Mouse (Mus musculus) liver, postnatal 0 days (tissue): Measurements from ENCODE around the gene Rpl10a. TPM values are rescaled to one million over a fixed set of nuclear protein-coding genes. Genes with fewer than 3 reads are reported as not detected.

ENCODE experiments used
- ATAC-seq: fragments of 200-750 bp; cut with Nextera tagmentation; 2 replicates; pipeline ENCODE4 v1.8.0; 2017; ENCODE audit warnings: mild to moderate bottlenecking, moderate library complexity
- DNase-seq: peaks from one replicate; pipeline ENCODE4 v3.0.0-alpha.2; 2016
- H3K27ac ChIP-seq: fragments of 300-500 bp; sonication (generic); 2 replicates; pipeline ENCODE4 v1.5.1; 2014; ENCODE audit warnings: antibody characterized with exemption, moderate library complexity, mild to moderate bottlenecking, low read depth
- H3K27me3 ChIP-seq: fragments of 300-500 bp; sonication (generic); 2 replicates; pipeline ENCODE4 v1.6.1; 2014; ENCODE audit warnings: low read length, control low read depth, mixed read lengths; ENCODE audit not compliant: insufficient read depth
- H3K36me3 ChIP-seq: fragments of 300-500 bp; sonication (generic); replicated peaks from 2 replicates; pipeline ENCODE4 v1.6.1; 2014; ENCODE audit warnings: mild to moderate bottlenecking, control low read depth, low read length, moderate library complexity, mixed read lengths; ENCODE audit not compliant: insufficient read depth
- H3K4me1 ChIP-seq: fragments of 300-500 bp; sonication (generic); 2 replicates; pipeline ENCODE4 v1.6.1; 2014; ENCODE audit warnings: antibody characterized with exemption, mild to moderate bottlenecking, control low read depth; ENCODE audit not compliant: insufficient read depth
- H3K4me2 ChIP-seq: fragments of 300-500 bp; sonication (generic); 2 replicates; pipeline ENCODE4 v1.6.1; 2014; ENCODE audit warnings: low read depth, mild to moderate bottlenecking, low read length, moderate library complexity, mixed read lengths
- H3K4me3 ChIP-seq: fragments of 300-500 bp; sonication (generic); 2 replicates; pipeline ENCODE4 v1.5.1; 2014; ENCODE audit warnings: low read depth, low read length
- H3K9ac ChIP-seq: fragments of 300-500 bp; sonication (generic); replicated peaks from 2 replicates; pipeline ENCODE4 v1.6.1; 2014; ENCODE audit warnings: mild to moderate bottlenecking, moderate library complexity
- H3K9me3 ChIP-seq: fragments of 300-500 bp; sonication (generic); 2 replicates; pipeline ENCODE4 v1.6.1; 2016; ENCODE audit warnings: mild to moderate bottlenecking, control low read depth, low read length, mixed read lengths
- CTCF ChIP-seq: sonication (generic); IDR thresholded peaks from 2 replicates; pipeline ENCODE4 v1.5.1; 2016; ENCODE audit warnings: antibody characterized with exemption, low read depth
- EP300 ChIP-seq: IDR thresholded peaks from 2 replicates; pipeline ENCODE4 v1.6.1; 2016; ENCODE audit warnings: antibody characterized with exemption, low read depth, mild to moderate bottlenecking
- WGBS: fragments of 180-500 bp; shearing (Covaris S2); extraction: QIAGEN DNeasy Blood & Tissue Kit; methylation state at CpG from one replicate; pipeline ENCODE4 v1.1.7; 2014; ENCODE audit not compliant: insufficient replicate concordance; 5-methylcytosine and 5-hydroxymethylcytosine counted together
- polyA plus RNA-seq: library from polyadenylated mRNA; unstranded; fragments of >200 nt; fragmentation: Nextera tagmentation; extraction: Ambion mirVana; gene quantifications from 2 replicates; pipeline ENCODE4 v1.2.1, GENCODE M21; 2015

Rpl10a gene
- polyA plus RNA-seq, 1 experiment from 2014 or later = 296 TPM

DNA sequence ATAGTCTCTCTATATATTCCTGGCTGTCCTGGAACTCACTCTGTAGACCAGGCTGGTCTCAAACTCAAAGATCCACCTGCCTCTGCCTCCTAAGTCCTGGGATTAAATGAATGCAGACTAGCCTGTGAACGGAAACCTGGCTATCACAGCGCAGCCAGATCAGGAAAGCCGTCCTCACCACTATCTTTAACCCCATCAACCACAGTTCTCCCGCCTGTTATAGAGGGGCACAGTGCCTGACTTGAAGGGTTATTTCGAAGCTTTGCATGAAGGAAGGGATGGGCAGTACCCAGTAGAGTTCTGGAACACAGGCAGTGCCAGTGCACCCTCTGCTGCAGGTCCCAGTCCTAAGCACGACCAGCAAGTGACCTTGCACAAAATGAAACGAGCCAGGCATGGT is 36.9 kb upstream of the Rpl10a start:
- 42% methylated on average over 7 of the region's 7 CpGs for WGBS
- no peak for TF ChIP-seq CTCF
- no peak for TF ChIP-seq EP300
- Histone ChIP-seq H3K27ac (no peak overlapping the region; the same call in 1 of the 2 replicates), H3K4me3 (no peak overlapping the region), H3K9me3 (0 out of 2 replicates have a peak, but pooled peaks cover 2% of the 10 kb centered on the region), H3K36me3 (peaks cover 3% of the 10 kb centered on the region), H3K4me1 (peaks cover 21% of the 10 kb centered on the region), H3K4me2 (no peak overlapping the region), H3K27me3 (no peaks in the 10 kb centered on the region), H3K9ac (no peak overlapping the region)
- no peak for DNase-seq
- no peak for ATAC-seq

- DNase-seq (no peak), ATAC-seq (no peak)
- WGBS = 63% methylated on average over 4 of the region's 4 CpGs
- peaks cover 10% of the 10 kb centered on the region for H3K36me3 ChIP-seq
- TF ChIP-seq CTCF = no peak
- no peak for TF ChIP-seq EP300
- no peaks in the 10 kb centered on the region for H3K27me3 ChIP-seq
- H3K9me3 ChIP-seq = 0 out of 2 replicates have a peak, but pooled peaks cover 2% of the 10 kb centered on the region
- H3K4me3 ChIP-seq = no peak overlapping the region
- no peak overlapping the region for H3K4me2 ChIP-seq
- no peak overlapping the region for H3K9ac ChIP-seq
- H3K4me1 ChIP-seq = peaks cover 15% of the 10 kb centered on the region
- H3K27ac ChIP-seq = no peak overlapping the region
Observed at GRCm38 (mm10) chr17:28293716-28294115, 34.6 kb upstream of the Rpl10a start.

DNA sequence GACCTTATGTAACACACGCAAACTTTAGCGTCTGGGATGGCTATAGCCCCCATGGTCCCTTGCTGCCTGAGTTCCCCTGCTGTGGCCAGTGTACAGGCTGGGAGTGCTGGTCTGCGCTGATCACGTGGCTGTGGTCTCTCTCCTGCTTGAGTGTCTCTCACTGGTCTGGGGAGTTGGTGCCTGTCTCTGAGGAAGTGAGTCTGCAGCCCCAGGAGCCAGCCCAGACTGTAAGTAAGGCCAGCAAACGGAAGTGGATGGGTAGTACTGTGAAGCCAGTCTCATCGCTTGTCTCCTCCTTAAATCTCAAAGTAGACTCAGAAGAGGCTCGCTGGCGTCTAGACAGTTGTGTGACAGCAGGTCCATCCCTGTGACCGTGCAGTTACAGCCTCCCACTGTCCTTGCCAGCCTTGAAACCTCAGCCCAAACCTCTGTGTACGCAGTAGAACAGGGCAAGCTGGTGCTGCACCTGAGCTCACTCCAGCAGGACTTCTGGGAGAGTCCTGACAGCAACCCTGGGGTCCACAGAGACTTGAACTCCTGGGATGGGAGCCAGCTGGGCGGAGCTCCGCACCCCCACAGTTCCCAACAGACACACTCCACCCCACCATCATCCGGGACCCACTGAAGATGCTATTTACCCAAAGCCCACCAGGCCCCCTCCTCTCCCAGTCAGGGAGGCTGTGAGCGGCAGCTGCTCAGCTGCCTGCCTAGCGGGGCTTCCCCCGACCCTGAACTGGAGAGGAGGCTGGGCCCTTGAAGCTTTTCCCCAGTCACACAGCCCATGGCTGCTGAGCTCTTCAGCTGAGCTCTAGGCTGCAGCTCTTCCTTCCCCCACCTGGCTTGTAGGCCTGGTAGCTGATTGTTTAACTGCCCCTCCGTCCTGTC is 33.6 kb upstream of the Rpl10a start:
- ATAC-seq = no peak
- H3K27me3 ChIP-seq = no peaks in the 10 kb centered on the region
- H3K4me2 ChIP-seq = no peak overlapping the region
- 0 out of 2 replicates have a peak, but pooled peaks cover 2% of the 10 kb centered on the region for H3K9me3 ChIP-seq
- H3K4me3 ChIP-seq = no peak overlapping the region
- TF ChIP-seq CTCF (no peak), EP300 (no peak)
- H3K27ac ChIP-seq = no peak overlapping the region
- WGBS = 52% methylated on average over 17 of the region's 17 CpGs
- no peak overlapping the region for H3K9ac ChIP-seq
- peaks cover 17% of the 10 kb centered on the region for H3K36me3 ChIP-seq
- peaks cover 15% of the 10 kb centered on the region for H3K4me1 ChIP-seq
- DNase-seq = no peak

GRCm38 (mm10) chr17:28298888-28299287 is 29.4 kb upstream of the Rpl10a start:
- Histone ChIP-seq H3K4me3 (no peak overlapping the region), H3K4me1 (peaks cover 3% of the 10 kb centered on the region; the same call in 1 of the 2 replicates), H3K9ac (no peak overlapping the region), H3K36me3 (peaks cover 14% of the 10 kb centered on the region), H3K27ac (no peak overlapping the region), H3K9me3 (no peaks in the 10 kb centered on the region), H3K4me2 (no peak overlapping the region), H3K27me3 (no peaks in the 10 kb centered on the region)
- DNase-seq = no peak
- ATAC-seq = no peak
- TF ChIP-seq CTCF (no peak), EP300 (no peak)
- 91% methylated on average over 17 of the region's 17 CpGs for WGBS

DNA sequence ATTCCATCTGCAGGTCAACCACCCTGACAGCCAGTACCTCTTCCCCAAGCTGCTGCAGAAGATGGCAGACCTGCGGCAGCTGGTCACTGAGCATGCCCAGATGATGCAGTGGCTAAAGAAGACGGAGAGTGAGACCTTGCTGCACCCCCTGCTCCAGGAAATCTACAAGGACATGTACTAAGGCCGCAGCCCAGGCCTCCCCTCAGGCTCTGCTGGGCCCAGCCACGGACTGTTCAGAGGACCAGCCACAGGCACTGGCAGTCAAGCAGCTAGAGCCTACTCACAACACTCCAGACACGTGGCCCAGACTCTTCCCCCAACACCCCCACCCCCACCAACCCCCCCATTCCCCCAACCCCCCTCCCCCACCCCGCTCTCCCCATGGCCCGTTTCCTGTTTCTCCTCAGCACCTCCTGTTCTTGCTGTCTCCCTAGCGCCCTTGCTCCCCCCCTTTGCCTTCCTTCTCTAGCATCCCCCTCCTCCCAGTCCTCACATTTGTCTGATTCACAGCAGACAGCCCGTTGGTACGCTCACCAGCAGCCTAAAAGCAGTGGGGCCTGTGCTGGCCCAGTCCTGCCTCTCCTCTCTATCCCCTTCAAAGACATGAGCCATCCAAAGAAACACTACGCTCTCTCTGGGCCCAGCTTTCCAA is 28.5 kb upstream of the Rpl10a start:
- H3K9me3 ChIP-seq = no peaks in the 10 kb centered on the region
- DNase-seq = no peak
- H3K9ac ChIP-seq = no peak overlapping the region
- ATAC-seq = no peak
- WGBS = 48% methylated on average over 9 of the region's 11 CpGs
- no peak overlapping the region for H3K4me2 ChIP-seq
- H3K36me3 ChIP-seq = peaks cover 14% of the 10 kb centered on the region
- H3K27ac ChIP-seq = no peak overlapping the region
- no peak for TF ChIP-seq CTCF
- TF ChIP-seq EP300 = no peak
- no peak overlapping the region for H3K4me3 ChIP-seq
- no peaks in the 10 kb centered on the region for H3K27me3 ChIP-seq
- no peaks in the 10 kb centered on the region for H3K4me1 ChIP-seq

GRCm38 (mm10) chr17:28300323-28300722 is 27.9 kb upstream of the Rpl10a start:
- no peak overlapping the region for H3K4me2 ChIP-seq
- H3K36me3 ChIP-seq = peaks cover 14% of the 10 kb centered on the region
- WGBS = 84% methylated on average over 9 of the region's 9 CpGs
- H3K4me1 ChIP-seq = no peaks in the 10 kb centered on the region
- TF ChIP-seq EP300 = no peak
- TF ChIP-seq CTCF = no peak
- H3K27me3 ChIP-seq = no peaks in the 10 kb centered on the region
- no peak for DNase-seq
- no peaks in the 10 kb centered on the region for H3K9me3 ChIP-seq
- H3K4me3 ChIP-seq = no peak overlapping the region
- no peak for ATAC-seq
- no peak overlapping the region for H3K27ac ChIP-seq
- H3K9ac ChIP-seq = no peak overlapping the region
